Mouse (Mus musculus) left cerebral cortex, postnatal 36 days (tissue): ENCODE data around the gene Terb2. TPM values are rescaled to one million over a fixed set of nuclear protein-coding genes. Genes with fewer than 3 reads are reported as not detected.

Source experiments
- total RNA-seq, 2 experiments: library from RNA; stranded (reverse); gene quantifications; 2 replicates each; pipeline ENCODE4 v1.2.3; 2021

Gene Terb2
- total RNA-seq, 2 experiments from 2014 or later = not detected

Other genes starting within 250 kb of the Terb2 start
- gene Ctdspl2, start 230.3 kb upstream of the Terb2 start, total RNA-seq = 10 to 100 TPM; 37.6 to 38.1 TPM
- gene Mageb3, start 230.2 kb upstream of the Terb2 start, total RNA-seq = under 1 TPM in 1 of 2 experiments, not detected in 1; 0.27 TPM
- gene Eif3j1, start 157.7 kb upstream of the Terb2 start, total RNA-seq = 10 to 100 TPM; 17.7 to 19.6 TPM
- 10 to 100 TPM; 14.4 to 16.4 TPM for gene Spg11, start 67.9 kb upstream of the Terb2 start, total RNA-seq
- gene B2m, start 38.6 kb upstream of the Terb2 start, total RNA-seq = 100 to 1,000 TPM; 108 to 111 TPM
- not detected for gene Trim69, start 25.6 kb upstream of the Terb2 start, total RNA-seq
- not detected for gene Patl2, start 83 bp upstream of the Terb2 start, total RNA-seq
- gene Sord, start 48.5 kb downstream of the Terb2 start, total RNA-seq = 10 to 100 TPM; 16.6 to 20.0 TPM
- gene Duox2, start 112.2 kb downstream of the Terb2 start, total RNA-seq = not detected
- gene Duoxa2, start 112.6 kb downstream of the Terb2 start, total RNA-seq = not detected
- gene Duoxa1, start 127.5 kb downstream of the Terb2 start, total RNA-seq = not detected
- gene Duox1, start 129.4 kb downstream of the Terb2 start, total RNA-seq = under 1 TPM in 1 of 2 experiments, not detected in 1; 0.05 TPM
- gene Shf, start 182.9 kb downstream of the Terb2 start, total RNA-seq = 10 to 100 TPM; 68.3 to 76.2 TPM
- gene Slc28a2, start 240.2 kb downstream of the Terb2 start, total RNA-seq = under 1 TPM; 0.15 to 0.23 TPM